Mouse (Mus musculus): ENCODE measurements around the gene Ssc4d. TPM values are rescaled to one million over a fixed set of nuclear protein-coding genes. Genes with fewer than 3 reads are reported as not detected.

Gene Ssc4d
- polyA plus RNA-seq, 1 experiment: 4.3 TPM

GRCm38 (mm10) chr5:135994335-135994724, 20.0 kb upstream of the Ssc4d start:
- TF ChIP-seq CTCF (conservative IDR thresholded peaks at IDR 0.05; ENCODE audit: insufficient read depth, insufficient read length, low read depth, low read length) (no peak), POLR2A (IDR thresholded peaks at IDR 0.05; ENCODE audit: low read depth, low read length) (no peak)
- DNase-seq: no peak
- no peak overlapping the region for H3K27ac ChIP-seq (ENCODE audit: insufficient read depth, low read depth, low read length)
- no peaks in the 10 kb centered on the region for H3K27me3 ChIP-seq (replicated peaks; ENCODE audit: control insufficient read depth, insufficient read depth, low read length)
- H3K36me3 ChIP-seq (ENCODE audit: control insufficient read depth, insufficient read depth, low read length): no peaks in the 10 kb centered on the region
- H3K4me3 ChIP-seq (ENCODE audit: insufficient read depth, low read depth, low read length): no peak overlapping the region
- 57% methylated on average over 8 of the region's 8 CpGs for WGBS
- no peaks in the 10 kb centered on the region; the same call in 1 of the 2 replicates for H3K4me1 ChIP-seq (ENCODE audit: control insufficient read depth, insufficient read depth, low read length)

- no peaks in the 10 kb centered on the region for H3K36me3 ChIP-seq (ENCODE audit: control insufficient read depth, insufficient read depth, low read length)
- no peaks in the 10 kb centered on the region for H3K27me3 ChIP-seq (replicated peaks; ENCODE audit: control insufficient read depth, insufficient read depth, low read length)
- TF ChIP-seq POLR2A (IDR thresholded peaks at IDR 0.05; ENCODE audit: low read depth, low read length): no peak
- TF ChIP-seq CTCF (conservative IDR thresholded peaks at IDR 0.05; ENCODE audit: insufficient read depth, insufficient read length, low read depth, low read length): no peak
- no peak overlapping the region for H3K4me3 ChIP-seq (ENCODE audit: insufficient read depth, low read depth, low read length)
- no peaks in the 10 kb centered on the region; the same call in 1 of the 2 replicates for H3K4me1 ChIP-seq (ENCODE audit: control insufficient read depth, insufficient read depth, low read length)
- H3K27ac ChIP-seq (ENCODE audit: insufficient read depth, low read depth, low read length): no peak overlapping the region
- WGBS: 46% methylated on average over 5 of the region's 5 CpGs
- peak; percentile 55 for DNase-seq
Observed at GRCm38 (mm10) chr5:135993381-135993965, 19.1 kb upstream of the Ssc4d start.

GRCm38 (mm10) chr5:135990601-135991000, 16.3 kb upstream of the Ssc4d start:
- 84% methylated on average over 5 of the region's 5 CpGs for WGBS
- Histone ChIP-seq H3K4me3 (ENCODE audit: insufficient read depth, low read depth, low read length) (no peak overlapping the region), H3K36me3 (ENCODE audit: control insufficient read depth, insufficient read depth, low read length) (no peaks in the 10 kb centered on the region), H3K27me3 (replicated peaks; ENCODE audit: control insufficient read depth, insufficient read depth, low read length) (no peaks in the 10 kb centered on the region), H3K4me1 (ENCODE audit: control insufficient read depth, insufficient read depth, low read length) (no peaks in the 10 kb centered on the region; the same call in 1 of the 2 replicates), H3K27ac (ENCODE audit: insufficient read depth, low read depth, low read length) (no peak overlapping the region)
- DNase-seq: no peak
- TF ChIP-seq CTCF (conservative IDR thresholded peaks at IDR 0.05; ENCODE audit: insufficient read depth, insufficient read length, low read depth, low read length): no peak
- no peak for TF ChIP-seq POLR2A (IDR thresholded peaks at IDR 0.05; ENCODE audit: low read depth, low read length)

GRCm38 (mm10) chr5:135987248-135987647, 12.9 kb upstream of the Ssc4d start:
- no peaks in the 10 kb centered on the region for H3K36me3 ChIP-seq (ENCODE audit: control insufficient read depth, insufficient read depth, low read length)
- H3K27me3 ChIP-seq (replicated peaks; ENCODE audit: control insufficient read depth, insufficient read depth, low read length): no peaks in the 10 kb centered on the region
- TF ChIP-seq CTCF (conservative IDR thresholded peaks at IDR 0.05; ENCODE audit: insufficient read depth, insufficient read length, low read depth, low read length) (no peak), POLR2A (IDR thresholded peaks at IDR 0.05; ENCODE audit: low read depth, low read length) (no peak)
- DNase-seq: no peak
- no peak overlapping the region for H3K27ac ChIP-seq (ENCODE audit: insufficient read depth, low read depth, low read length)
- H3K4me1 ChIP-seq (ENCODE audit: control insufficient read depth, insufficient read depth, low read length): no peaks in the 10 kb centered on the region
- 41% methylated on average over 11 of the region's 11 CpGs for WGBS
- H3K4me3 ChIP-seq (ENCODE audit: insufficient read depth, low read depth, low read length): no peak overlapping the region

GRCm38 (mm10) chr5:135984546-135985044, 10.3 kb upstream of the Ssc4d start:
- DNase-seq: no peak
- Histone ChIP-seq H3K4me3 (ENCODE audit: insufficient read depth, low read depth, low read length) (no peak overlapping the region), H3K4me1 (ENCODE audit: control insufficient read depth, insufficient read depth, low read length) (no peaks in the 10 kb centered on the region), H3K36me3 (ENCODE audit: control insufficient read depth, insufficient read depth, low read length) (no peaks in the 10 kb centered on the region), H3K27me3 (replicated peaks; ENCODE audit: control insufficient read depth, insufficient read depth, low read length) (no peaks in the 10 kb centered on the region), H3K27ac (ENCODE audit: insufficient read depth, low read depth, low read length) (no peak overlapping the region)
- TF ChIP-seq POLR2A (IDR thresholded peaks at IDR 0.05; ENCODE audit: low read depth, low read length) (no peak), CTCF (conservative IDR thresholded peaks at IDR 0.05; ENCODE audit: insufficient read depth, insufficient read length, low read depth, low read length) (no peak)
- WGBS: 72% methylated on average over 6 of the region's 6 CpGs

- Histone ChIP-seq H3K4me1 (ENCODE audit: control insufficient read depth, insufficient read depth, low read length) (no peaks in the 10 kb centered on the region), H3K36me3 (ENCODE audit: control insufficient read depth, insufficient read depth, low read length) (no peaks in the 10 kb centered on the region), H3K27me3 (replicated peaks; ENCODE audit: control insufficient read depth, insufficient read depth, low read length) (no peaks in the 10 kb centered on the region), H3K4me3 (ENCODE audit: insufficient read depth, low read depth, low read length) (no peak overlapping the region), H3K27ac (ENCODE audit: insufficient read depth, low read depth, low read length) (no peak overlapping the region)
- no peak for TF ChIP-seq POLR2A (IDR thresholded peaks at IDR 0.05; ENCODE audit: low read depth, low read length)
- peak; percentile 98 for TF ChIP-seq CTCF (conservative IDR thresholded peaks at IDR 0.05; ENCODE audit: insufficient read depth, insufficient read length, low read depth, low read length)
- peak; percentile 72 for DNase-seq
- 44% methylated on average over 6 of the region's 6 CpGs for WGBS
Observed at GRCm38 (mm10) chr5:135982398-135982797, 8.1 kb upstream of the Ssc4d start.

GRCm38 (mm10) chr5:135979904-135980303, 5.6 kb upstream of the Ssc4d start, which contains the start of gene Zp3:
TSS of gene Zp3 (plus strand) at chr5:135980099.
- Histone ChIP-seq H3K36me3 (ENCODE audit: control insufficient read depth, insufficient read depth, low read length) (no peaks in the 10 kb centered on the region), H3K27me3 (replicated peaks; ENCODE audit: control insufficient read depth, insufficient read depth, low read length) (no peaks in the 10 kb centered on the region), H3K4me1 (ENCODE audit: control insufficient read depth, insufficient read depth, low read length) (no peaks in the 10 kb centered on the region), H3K27ac (ENCODE audit: insufficient read depth, low read depth, low read length) (no peak within 1 kb of the TSS), H3K4me3 (ENCODE audit: insufficient read depth, low read depth, low read length) (no peak within 1 kb of the TSS)
- TF ChIP-seq POLR2A (IDR thresholded peaks at IDR 0.05; ENCODE audit: low read depth, low read length): no peak
- no peak for TF ChIP-seq CTCF (conservative IDR thresholded peaks at IDR 0.05; ENCODE audit: insufficient read depth, insufficient read length, low read depth, low read length)
- 74% methylated on average over 8 of the region's 8 CpGs for WGBS
- no peak for DNase-seq
